Mouse (Mus musculus): ENCODE results near the gene Syvn1.

The Syvn1 gene

DNA sequence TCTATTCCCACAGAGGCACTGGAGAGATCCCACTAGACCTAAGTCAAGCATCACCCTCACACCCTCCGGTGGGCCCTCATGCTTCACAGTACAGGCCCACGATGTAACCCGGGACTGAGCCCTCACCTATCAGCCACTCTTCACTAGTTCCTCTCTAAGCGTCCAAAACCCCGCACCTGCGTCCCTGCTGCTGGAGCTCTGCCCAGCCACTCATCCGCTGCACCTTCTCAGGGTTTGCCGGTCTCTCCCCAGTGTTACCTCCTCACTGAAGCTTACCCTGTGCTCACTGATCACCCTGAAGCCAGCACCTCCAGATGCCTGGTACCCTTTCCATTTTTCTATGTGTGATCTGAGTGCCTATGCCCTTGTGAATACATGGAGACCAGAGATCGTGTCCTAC is 4.1 kb upstream of the Syvn1 start:
- DNase-seq (ENCODE audit: low spot score), result no peak

DNA sequence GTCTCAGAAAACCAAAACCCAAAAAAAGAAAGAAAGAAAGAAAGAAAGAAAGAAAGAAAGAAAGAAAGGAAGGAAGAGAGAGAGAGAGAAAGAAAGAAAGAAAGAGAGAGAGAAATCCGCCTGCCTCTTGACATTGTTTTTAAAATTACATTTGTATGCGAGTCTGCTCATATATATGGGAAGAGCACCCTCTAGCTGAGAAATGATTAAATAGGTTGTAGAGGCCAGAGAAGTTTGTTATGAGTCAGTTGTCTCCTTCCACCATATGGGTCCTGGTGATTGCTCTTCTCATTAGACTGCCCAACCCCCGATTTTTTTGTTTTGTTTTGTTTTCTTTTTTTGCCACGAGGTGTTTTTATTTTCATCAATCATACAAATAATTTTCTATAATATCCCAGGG is 2.3 kb upstream of the Syvn1 start:
- DNase-seq (ENCODE audit: low spot score), result peak; percentile 82

- peak; percentile 77 for DNase-seq (ENCODE audit: low spot score)
Observed at GRCm38 (mm10) chr19:6045366-6046293, 746 bp upstream of the Syvn1 start.

DNA sequence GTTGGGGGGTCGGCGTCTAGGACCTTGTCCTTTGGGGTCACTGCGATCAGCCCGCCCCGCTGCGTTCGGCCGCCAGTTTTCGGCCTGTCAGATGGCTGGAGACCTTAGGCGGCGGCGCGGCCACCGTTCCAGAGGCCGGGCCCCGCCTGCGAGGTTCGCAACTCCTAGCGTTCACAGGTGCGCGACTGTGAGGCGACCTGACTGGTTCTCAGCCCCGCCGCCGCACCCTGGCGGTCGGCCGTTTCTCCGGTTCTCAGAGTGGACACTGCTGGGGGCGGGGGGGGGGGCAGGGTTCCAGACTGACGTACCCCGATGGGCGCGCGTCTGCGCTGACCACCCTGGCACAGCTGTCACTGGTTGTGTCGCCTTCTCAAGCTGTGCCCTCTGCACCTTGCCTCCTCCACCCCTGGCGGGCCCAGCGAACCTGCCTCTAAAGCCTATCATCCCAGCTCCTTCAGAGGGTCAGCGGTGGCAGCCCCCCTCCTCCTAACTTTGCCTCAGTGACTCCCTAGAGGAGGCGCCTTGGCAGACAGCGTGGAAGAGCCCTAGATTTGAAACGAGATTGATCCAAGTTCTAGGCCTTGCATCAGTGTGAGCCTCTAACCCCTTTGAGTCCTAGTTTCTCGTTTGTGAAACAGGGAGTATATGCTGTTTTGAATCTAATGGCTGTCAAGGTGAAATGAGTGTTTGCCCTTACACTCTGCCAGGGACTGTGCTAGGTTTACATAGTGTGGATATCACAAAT is 950 bp downstream of the Syvn1 start:
- peak; percentile 42 for DNase-seq (ENCODE audit: low spot score)

- no peak for DNase-seq (ENCODE audit: low spot score)
Observed at GRCm38 (mm10) chr19:6047899-6048166, 1.5 kb downstream of the Syvn1 start.

DNA sequence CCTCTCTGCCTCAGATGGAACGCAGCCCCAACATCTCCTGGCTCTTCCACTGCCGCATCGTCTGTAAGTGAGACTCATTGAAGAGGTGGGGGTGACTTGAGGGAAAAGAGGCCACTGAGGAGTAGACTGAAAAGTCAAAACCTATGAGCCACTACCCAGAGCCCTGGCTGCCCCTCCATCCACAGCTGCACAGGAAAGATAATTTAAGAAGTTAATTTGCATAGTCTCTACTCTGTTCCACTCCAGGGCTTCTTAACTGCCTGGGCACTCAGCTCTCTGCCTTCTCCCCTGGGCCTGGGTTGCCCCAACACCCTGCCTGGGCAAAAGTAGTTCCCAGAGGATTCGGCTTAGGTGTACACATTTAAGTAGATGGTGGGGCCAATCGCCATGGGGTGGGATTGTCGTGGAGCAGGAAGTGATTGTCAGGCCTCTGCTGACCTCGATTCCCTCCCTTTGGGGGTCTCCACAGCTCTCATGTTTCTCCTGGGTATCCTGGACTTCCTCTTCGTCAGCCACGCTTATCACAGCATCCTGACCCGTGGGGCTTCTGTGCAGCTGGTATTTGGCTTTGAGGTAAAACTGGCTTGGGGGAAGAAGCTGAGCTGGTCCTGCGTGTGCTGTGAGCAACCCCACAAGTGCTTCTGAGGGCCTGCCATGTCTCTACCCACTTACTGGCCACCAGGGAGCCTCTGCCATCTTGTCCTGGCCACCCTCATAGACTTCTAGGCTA is 2.5 kb downstream of the Syvn1 start:
- no peak for DNase-seq (ENCODE audit: low spot score)

- peak; percentile 71 for DNase-seq (ENCODE audit: low spot score)
Observed at GRCm38 (mm10) chr19:6052516-6052915, 6.1 kb downstream of the Syvn1 start.

GRCm38 (mm10) chr19:6054296-6054695 is 7.9 kb downstream of the Syvn1 start:
- DNase-seq (ENCODE audit: low spot score), result no peak

DNA sequence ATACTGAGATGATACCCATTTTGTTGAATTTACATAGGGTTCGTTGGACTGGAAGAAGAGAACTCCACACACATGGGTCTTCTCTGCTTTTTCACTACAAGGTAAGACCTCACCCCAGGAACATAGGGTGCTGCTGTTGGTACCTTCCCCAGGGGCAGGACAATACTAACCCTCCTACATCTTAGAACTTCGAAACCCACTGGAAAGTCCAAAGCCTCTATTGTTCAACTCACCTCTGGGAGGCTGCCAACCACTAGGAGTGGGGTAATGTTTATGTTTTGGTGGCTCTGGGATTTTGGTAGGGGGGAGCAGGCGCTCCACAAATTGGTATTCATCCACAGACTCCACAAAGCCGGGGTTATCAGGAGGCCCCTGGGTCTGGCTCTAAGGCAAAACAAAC is 10.3 kb downstream of the Syvn1 start:
- no peak for DNase-seq (ENCODE audit: low spot score)

DNA sequence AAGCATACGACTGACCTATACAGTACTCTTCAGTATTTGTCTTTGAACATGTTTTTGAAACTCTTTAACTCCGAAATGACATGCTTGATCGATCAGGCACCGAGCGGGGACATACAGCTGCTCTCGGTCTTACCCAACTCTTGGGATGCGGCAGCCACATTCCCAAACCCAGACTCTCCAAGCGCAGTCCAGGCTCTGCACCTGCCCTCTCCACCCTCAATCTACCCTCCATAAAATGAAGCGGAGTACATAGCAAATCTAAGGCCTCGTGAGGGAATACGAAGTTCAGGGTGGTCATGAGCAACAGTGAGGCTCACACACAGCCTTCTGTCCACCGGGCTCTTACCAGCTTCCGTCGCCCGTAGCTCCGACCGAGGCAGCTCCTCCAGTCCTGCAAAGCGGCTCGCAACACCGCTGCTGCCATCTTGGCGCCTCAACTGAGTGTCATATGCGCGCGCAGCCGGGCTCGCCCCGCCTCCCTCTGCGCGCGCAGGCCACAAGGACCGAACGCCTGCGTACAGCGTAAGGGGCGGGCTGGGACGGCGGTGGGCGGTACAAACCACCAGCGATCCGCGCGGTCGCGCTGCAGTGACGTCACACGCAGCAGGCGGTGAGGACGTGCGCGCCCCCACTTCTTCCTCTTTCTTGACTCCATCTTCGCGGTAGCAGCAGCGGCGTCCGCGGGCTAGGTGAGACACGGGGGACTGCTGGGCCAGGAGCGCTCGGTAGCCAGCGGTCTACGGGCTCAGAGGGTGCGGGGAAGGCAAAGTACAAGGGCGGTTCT is 11.1 kb downstream of the Syvn1 start, which contains the start of the genes Mrpl49 and Fau:
Mrpl49 (minus strand) TSS at position 473 of the 784 bp plus-strand sequence.
Fau (plus strand) TSS at position 532 of the 784 bp plus-strand sequence.
- peak; percentile 98 for DNase-seq (ENCODE audit: low spot score)

DNA sequence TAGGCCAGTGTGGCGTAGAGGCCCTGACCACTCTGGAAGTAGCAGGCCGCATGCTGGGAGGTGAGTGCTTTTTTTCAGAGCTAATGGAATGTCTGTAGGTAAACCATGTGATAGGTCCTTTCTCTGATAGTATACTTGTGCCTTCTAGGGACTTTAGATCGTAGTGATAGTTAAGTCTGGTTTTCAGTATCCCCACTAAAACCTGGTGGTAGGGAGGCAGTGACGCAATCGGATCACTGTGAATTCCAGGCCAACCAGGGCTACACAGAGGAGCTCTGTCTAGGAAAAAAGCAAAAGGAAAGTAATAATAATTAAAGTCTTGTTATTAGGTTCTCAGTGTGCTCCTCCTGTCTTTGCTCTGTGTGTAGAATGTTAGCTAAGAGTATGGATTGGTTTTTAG is 12.1 kb downstream of the Syvn1 start:
- DNase-seq (ENCODE audit: low spot score), result peak; percentile 33

DNA sequence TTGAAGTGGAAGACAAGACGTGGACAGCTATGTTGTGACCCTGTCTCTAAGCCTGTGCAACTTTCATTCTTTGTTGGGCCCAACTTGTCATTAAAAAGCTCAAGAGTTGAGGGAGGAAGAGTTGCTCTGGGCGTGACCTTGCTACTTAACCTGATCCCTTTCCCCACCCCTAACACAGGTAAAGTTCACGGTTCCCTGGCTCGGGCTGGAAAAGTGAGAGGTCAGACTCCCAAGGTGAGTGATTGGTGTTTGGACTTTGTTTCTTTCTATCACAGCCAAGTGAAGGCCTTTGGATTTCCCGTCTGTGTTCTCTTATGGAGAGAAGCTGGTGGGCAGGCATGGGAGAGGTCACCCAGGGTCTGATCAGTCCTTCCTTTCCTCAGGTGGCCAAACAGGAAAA is 12.6 kb downstream of the Syvn1 start:
- DNase-seq (ENCODE audit: low spot score), result no peak

- peak; percentile 99 for DNase-seq (ENCODE audit: low spot score)
Observed at GRCm38 (mm10) chr19:6061021-6061533, 14.7 kb downstream of the Syvn1 start, which contains the start of gene Znhit2. Gene Znhit2, plus strand, starts transcription at chr19:6061192.

DNA sequence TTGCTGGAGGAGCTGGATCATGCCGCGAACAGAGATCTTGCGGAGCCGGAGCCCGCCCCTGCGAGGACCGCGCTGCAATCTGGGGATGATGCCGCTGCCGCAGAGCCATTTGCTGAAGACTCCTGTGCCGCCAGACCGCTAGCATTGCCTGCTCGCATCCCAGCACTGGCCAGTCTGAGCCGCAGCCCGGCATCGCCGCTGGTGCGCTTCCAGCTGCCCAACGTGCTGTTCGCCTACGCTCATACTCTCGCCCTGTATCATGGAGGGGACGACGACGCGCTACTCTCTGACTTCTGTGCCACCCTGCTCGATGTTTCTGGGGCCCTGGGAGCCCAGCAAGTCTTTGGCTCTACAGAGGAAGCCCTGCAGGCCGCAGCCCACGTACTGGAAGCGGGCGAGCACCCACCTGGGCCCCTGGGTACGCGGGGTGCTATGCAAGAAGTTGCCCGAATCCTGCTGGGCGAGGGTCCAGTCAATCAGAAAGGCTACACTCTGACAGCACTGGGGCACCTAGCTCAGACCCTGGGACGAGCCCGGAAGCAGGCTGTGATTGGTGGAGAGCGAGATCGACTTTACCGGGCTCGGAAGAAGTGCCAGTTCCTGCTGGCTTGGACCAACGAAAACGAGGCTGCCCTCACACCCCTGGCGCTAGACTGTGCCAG is 15.4 kb downstream of the Syvn1 start:
- peak; percentile 61 for DNase-seq (ENCODE audit: low spot score)

GRCm38 (mm10) chr19:6062418-6062817 is 16.0 kb downstream of the Syvn1 start:
- DNase-seq (ENCODE audit: low spot score), result no peak

DNA sequence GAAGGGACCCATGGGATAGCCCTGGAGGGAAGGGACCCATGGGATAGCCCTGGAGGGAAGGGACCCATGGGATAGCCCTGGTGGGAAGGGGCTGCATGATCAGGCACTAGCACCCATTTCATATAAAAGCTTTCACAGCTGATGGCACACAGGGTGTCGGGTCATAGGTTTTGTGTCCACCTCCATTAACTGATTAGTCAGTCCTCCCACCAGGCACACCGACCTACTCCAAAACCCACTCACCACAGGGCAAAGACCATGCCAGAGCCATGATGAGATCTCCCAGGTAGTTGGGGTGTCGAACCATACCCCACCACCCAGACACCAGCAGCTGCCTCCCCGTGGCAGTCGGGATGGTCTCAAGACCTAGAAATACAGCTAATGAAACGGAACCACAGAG is 16.7 kb downstream of the Syvn1 start:
- no peak for DNase-seq (ENCODE audit: low spot score)

DNA sequence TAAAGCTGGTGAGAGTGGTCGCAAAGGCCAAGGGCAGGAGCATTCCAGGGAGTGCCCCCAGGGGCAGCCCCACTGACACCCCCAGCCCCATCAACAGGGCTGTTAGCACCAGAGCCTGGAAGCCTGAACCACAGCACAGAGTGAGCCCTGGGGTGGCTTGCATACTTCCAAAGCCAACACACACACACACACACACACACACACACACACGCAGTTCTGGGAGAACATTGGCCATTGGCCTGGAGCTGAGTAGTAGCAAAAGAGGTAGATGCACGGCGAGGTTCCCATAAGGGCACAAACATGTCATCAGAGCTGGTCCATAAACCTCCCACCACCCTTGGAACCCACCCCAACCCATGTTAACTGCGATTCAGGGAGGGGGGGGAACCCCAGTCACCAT is 20.2 kb downstream of the Syvn1 start:
- DNase-seq (ENCODE audit: low spot score), result no peak

GRCm38 (mm10) chr19:6067011-6067723 is 20.8 kb downstream of the Syvn1 start:
- peak; percentile 78 for DNase-seq (ENCODE audit: low spot score)

DNA sequence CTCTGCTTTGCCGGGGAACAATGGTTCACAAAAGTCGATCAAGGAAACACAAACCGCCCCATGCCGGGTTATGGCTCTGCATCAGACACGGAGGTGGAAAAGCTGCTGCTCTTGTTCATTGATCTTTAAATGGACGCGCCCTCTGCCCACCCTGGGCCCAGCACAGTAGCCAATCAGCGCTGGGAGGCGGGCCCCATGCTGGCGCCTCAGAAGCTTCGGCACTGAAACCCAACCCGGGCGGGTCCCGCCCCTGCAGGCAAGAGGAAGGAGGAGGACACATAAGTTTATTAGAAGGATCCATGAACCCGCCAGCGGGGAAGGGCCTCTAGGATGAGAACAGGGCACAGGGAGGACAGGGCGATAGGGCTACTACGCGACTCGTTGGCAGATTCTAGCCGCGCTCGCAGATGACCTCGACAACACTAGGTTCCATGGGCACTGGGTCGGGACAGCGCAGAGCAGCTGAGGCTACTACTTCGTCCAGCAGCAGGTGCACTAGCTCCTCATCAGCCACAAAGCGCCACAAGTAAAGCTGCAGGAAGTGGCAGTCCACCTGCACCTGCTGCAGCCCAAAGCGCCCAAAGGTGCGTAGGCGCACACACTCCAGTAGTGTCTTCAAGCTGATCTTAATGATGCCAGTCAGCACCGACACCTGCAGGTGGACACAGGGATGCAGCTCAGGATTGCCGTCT is 21.5 kb downstream of the Syvn1 start, which contains the start of gene Tm7sf2:
Tm7sf2 (minus strand) TSS at position 650 of the 692 bp plus-strand sequence.
- peak; percentile 74 for DNase-seq (ENCODE audit: low spot score)
